Mouse (Mus musculus): ENCODE measurements around the gene Lama4. TPM values are rescaled to one million over a fixed set of nuclear protein-coding genes. Genes with fewer than 3 reads are reported as not detected.

Gene Lama4
- polyA plus RNA-seq, 1 experiment from 2014 or later, result 14.8 TPM

GRCm38 (mm10) chr10:38968326-38969072, 3.2 kb downstream of the Lama4 start:
- no peaks in the 10 kb centered on the region for H3K36me3 ChIP-seq (ENCODE audit: control insufficient read depth, insufficient read depth, low read length)
- ATAC-seq (ENCODE audit: low FRiP score) (no peak), DNase-seq (ENCODE audit: low spot score, missing footprints) (no peak)
- no peak overlapping the region for H3K4me2 ChIP-seq
- no peak overlapping the region for H3K4me3 ChIP-seq (ENCODE audit: low read depth, low read length)
- no peaks in the 10 kb centered on the region for H3K9me3 ChIP-seq (ENCODE audit: control insufficient read depth, low read length)
- 74% methylated on average over 10 of the region's 10 CpGs for WGBS
- no peaks in the 10 kb centered on the region for H3K27me3 ChIP-seq (ENCODE audit: control insufficient read depth, insufficient read depth, low read length)
- peaks cover 6% of the 10 kb centered on the region; the same call in 1 of the 2 replicates for H3K4me1 ChIP-seq (ENCODE audit: control insufficient read depth, insufficient read depth, low read length)
- H3K27ac ChIP-seq (ENCODE audit: low read depth, low read length), result no peak overlapping the region
- no peak overlapping the region for H3K9ac ChIP-seq (ENCODE audit: low read length)

DNA sequence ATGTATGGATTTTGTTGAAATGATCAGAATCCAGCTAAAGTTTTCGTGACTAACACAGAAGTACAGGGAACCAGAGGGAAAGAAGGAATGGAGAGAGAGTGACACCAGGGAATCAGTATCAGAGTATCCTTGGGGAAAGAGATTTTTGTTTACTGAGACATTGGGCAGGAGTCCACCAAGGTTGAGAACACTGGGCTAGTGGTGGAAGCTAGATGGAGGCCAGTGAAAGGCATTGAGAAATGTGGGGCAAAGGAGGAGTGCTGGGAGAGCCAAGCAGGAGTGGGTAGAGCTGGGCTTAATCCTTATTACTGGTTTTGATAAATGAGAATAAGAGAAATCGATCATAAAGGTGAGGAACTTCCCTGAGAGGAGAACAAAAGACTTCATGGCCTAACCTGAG, 4.2 kb downstream of the Lama4 start:
- Histone ChIP-seq H3K4me3 (ENCODE audit: low read depth, low read length) (no peak overlapping the region), H3K27ac (ENCODE audit: low read depth, low read length) (no peak overlapping the region), H3K4me2 (no peak overlapping the region), H3K9ac (ENCODE audit: low read length) (no peak overlapping the region), H3K4me1 (ENCODE audit: control insufficient read depth, insufficient read depth, low read length) (peaks cover 6% of the 10 kb centered on the region; the same call in 1 of the 2 replicates), H3K27me3 (ENCODE audit: control insufficient read depth, insufficient read depth, low read length) (no peaks in the 10 kb centered on the region), H3K9me3 (ENCODE audit: control insufficient read depth, low read length) (no peaks in the 10 kb centered on the region), H3K36me3 (ENCODE audit: control insufficient read depth, insufficient read depth, low read length) (no peaks in the 10 kb centered on the region)
- ATAC-seq (ENCODE audit: low FRiP score) (no peak), DNase-seq (ENCODE audit: low spot score, missing footprints) (no peak)
- 92% methylated on average over 2 of the region's 2 CpGs for WGBS

DNA sequence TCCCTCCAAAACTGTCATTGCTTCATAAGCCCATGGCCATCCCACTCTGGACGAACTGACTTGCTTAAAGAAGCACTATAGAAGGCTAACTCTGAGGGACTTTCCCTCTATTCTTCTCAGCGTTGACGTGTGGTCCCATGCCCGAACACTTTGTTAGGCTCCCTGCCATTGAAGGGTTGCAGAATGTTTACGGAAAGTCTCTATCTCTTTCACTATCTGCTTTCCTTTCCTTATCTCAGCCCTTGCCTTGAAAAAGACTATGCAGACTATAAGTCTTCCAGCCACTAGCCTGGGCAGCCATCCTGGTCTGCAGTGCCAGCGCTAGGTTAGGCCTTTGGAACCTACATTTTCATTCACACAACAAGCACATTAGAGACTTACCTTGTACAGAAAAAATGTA, 4.7 kb downstream of the Lama4 start:
- H3K9ac ChIP-seq (ENCODE audit: low read length), result no peak overlapping the region
- WGBS, result 87% methylated on average over 6 of the region's 6 CpGs
- no peaks in the 10 kb centered on the region for H3K27me3 ChIP-seq (ENCODE audit: control insufficient read depth, insufficient read depth, low read length)
- DNase-seq (ENCODE audit: low spot score, missing footprints), result no peak
- H3K36me3 ChIP-seq (ENCODE audit: control insufficient read depth, insufficient read depth, low read length), result no peaks in the 10 kb centered on the region
- no peak overlapping the region for H3K4me3 ChIP-seq (ENCODE audit: low read depth, low read length)
- ATAC-seq (ENCODE audit: low FRiP score), result no peak
- H3K27ac ChIP-seq (ENCODE audit: low read depth, low read length), result no peak overlapping the region
- H3K4me2 ChIP-seq, result no peak overlapping the region
- no peaks in the 10 kb centered on the region for H3K9me3 ChIP-seq (ENCODE audit: control insufficient read depth, low read length)
- H3K4me1 ChIP-seq (ENCODE audit: control insufficient read depth, insufficient read depth, low read length), result peaks cover 6% of the 10 kb centered on the region; the same call in 1 of the 2 replicates

DNA sequence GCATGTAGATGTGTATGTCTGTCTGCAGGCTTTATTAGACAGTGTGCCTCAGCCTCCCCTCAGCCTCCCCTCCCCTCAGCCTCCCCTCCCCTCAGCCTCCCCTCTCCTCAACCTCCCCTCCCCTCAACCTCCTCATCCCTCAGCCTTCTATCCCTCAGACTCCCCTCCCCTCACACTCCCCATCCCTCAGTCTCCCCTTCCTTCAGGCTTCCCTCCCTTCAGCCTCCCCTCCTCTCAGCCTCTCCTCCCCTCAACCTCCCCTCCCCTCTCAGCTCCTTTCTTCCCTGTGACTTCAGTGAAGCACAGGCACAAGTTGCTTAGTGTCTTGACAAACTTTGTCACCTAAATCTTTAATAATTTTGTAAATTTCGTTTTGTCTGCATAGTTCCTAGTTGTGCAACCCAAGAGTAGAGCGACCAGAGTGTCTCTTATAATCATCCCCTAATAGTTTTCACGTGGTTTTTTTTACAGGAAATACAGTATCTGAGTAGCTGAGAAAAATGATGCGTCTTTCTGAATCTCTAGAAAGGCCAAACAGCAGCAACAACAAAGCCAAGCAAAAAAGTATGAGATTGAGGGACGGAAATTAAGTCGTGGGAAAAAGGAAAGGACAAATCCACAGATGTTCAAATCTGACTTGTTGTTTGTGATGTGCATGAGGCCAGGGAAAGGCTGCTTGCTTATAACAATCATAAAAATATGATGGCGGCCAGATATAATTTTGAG, 7.1 kb downstream of the Lama4 start:
- Histone ChIP-seq H3K4me3 (ENCODE audit: low read depth, low read length) (no peak overlapping the region), H3K27me3 (ENCODE audit: control insufficient read depth, insufficient read depth, low read length) (no peaks in the 10 kb centered on the region), H3K27ac (ENCODE audit: low read depth, low read length) (no peak overlapping the region), H3K9me3 (ENCODE audit: control insufficient read depth, low read length) (no peaks in the 10 kb centered on the region), H3K9ac (ENCODE audit: low read length) (no peak overlapping the region), H3K4me2 (no peak overlapping the region), H3K36me3 (ENCODE audit: control insufficient read depth, insufficient read depth, low read length) (no peaks in the 10 kb centered on the region), H3K4me1 (ENCODE audit: control insufficient read depth, insufficient read depth, low read length) (no peaks in the 10 kb centered on the region)
- peak; percentile 79 for DNase-seq (ENCODE audit: low spot score, missing footprints)
- WGBS, result 70% methylated on average over 7 of the region's 7 CpGs
- no peak for ATAC-seq (ENCODE audit: low FRiP score)

DNA sequence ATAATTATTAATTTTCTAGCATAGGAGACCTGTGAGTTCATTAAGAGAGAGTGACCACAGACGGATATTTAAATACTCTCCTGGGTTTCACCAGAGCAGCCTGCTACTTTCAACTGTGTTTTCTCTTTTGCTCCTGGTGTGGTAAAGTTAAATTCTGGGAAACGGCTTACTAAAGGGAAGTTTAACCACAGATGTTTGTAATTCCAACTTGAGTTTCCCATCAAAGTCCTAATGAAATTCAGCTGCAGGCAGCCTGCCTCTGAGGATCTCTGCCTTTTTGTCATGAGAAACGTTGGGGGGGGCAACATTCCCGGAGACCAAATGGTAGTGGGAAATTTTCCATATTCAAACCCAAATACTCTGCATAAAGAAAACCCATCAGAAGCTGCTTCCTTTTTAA, 7.7 kb downstream of the Lama4 start:
- Histone ChIP-seq H3K4me1 (ENCODE audit: control insufficient read depth, insufficient read depth, low read length) (no peaks in the 10 kb centered on the region), H3K27ac (ENCODE audit: low read depth, low read length) (no peak overlapping the region), H3K36me3 (ENCODE audit: control insufficient read depth, insufficient read depth, low read length) (no peaks in the 10 kb centered on the region), H3K9ac (ENCODE audit: low read length) (no peak overlapping the region), H3K9me3 (ENCODE audit: control insufficient read depth, low read length) (no peaks in the 10 kb centered on the region), H3K27me3 (ENCODE audit: control insufficient read depth, insufficient read depth, low read length) (no peaks in the 10 kb centered on the region), H3K4me3 (ENCODE audit: low read depth, low read length) (no peak overlapping the region), H3K4me2 (no peak overlapping the region)
- DNase-seq (ENCODE audit: low spot score, missing footprints), result no peak
- WGBS, result 68% methylated on average over 4 of the region's 4 CpGs
- ATAC-seq (ENCODE audit: low FRiP score), result no peak

- H3K27me3 ChIP-seq (ENCODE audit: control insufficient read depth, insufficient read depth, low read length), result no peaks in the 10 kb centered on the region
- 76% methylated on average over 1 of the region's 1 CpGs for WGBS
- no peaks in the 10 kb centered on the region for H3K9me3 ChIP-seq (ENCODE audit: control insufficient read depth, low read length)
- H3K9ac ChIP-seq (ENCODE audit: low read length), result no peak overlapping the region
- no peaks in the 10 kb centered on the region for H3K4me1 ChIP-seq (ENCODE audit: control insufficient read depth, insufficient read depth, low read length)
- H3K27ac ChIP-seq (ENCODE audit: low read depth, low read length), result no peak overlapping the region
- no peak overlapping the region for H3K4me3 ChIP-seq (ENCODE audit: low read depth, low read length)
- H3K4me2 ChIP-seq, result no peak overlapping the region
- H3K36me3 ChIP-seq (ENCODE audit: control insufficient read depth, insufficient read depth, low read length), result no peaks in the 10 kb centered on the region
- DNase-seq (ENCODE audit: low spot score, missing footprints) (peak; percentile 8), ATAC-seq (ENCODE audit: low FRiP score) (no peak)
Measured at GRCm38 (mm10) chr10:38978195-38978594, 12.9 kb downstream of the Lama4 start.

DNA sequence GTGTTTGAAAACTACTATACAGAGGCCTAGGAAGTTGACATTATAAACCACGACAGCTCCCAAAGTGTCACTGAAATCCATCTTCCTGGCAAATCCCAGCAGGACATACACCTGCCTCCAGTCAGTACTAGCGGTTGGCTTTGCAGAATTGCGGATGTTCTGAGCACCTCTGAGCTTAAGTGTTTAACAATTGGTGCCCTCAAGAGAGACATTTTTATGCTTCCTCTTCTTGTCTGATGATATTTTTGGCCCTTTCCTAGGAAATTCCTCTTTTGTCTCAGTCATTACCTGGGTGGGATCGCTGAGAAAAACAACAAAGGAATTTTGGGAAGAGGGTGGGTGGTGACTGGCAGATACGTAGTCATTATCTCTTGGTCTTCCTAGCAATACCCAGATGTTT, 14.4 kb downstream of the Lama4 start:
- Histone ChIP-seq H3K4me1 (ENCODE audit: control insufficient read depth, insufficient read depth, low read length) (peaks cover 3% of the 10 kb centered on the region; the same call in 1 of the 2 replicates), H3K4me3 (ENCODE audit: low read depth, low read length) (no peak overlapping the region), H3K9me3 (ENCODE audit: control insufficient read depth, low read length) (no peaks in the 10 kb centered on the region), H3K4me2 (no peak overlapping the region), H3K36me3 (ENCODE audit: control insufficient read depth, insufficient read depth, low read length) (no peaks in the 10 kb centered on the region), H3K27me3 (ENCODE audit: control insufficient read depth, insufficient read depth, low read length) (no peaks in the 10 kb centered on the region), H3K27ac (ENCODE audit: low read depth, low read length) (no peak overlapping the region), H3K9ac (ENCODE audit: low read length) (no peak overlapping the region)
- 85% methylated on average over 5 of the region's 5 CpGs for WGBS
- ATAC-seq (ENCODE audit: low FRiP score) (no peak), DNase-seq (ENCODE audit: low spot score, missing footprints) (no peak)

GRCm38 (mm10) chr10:38980980-38981379, 15.7 kb downstream of the Lama4 start:
- H3K36me3 ChIP-seq (ENCODE audit: control insufficient read depth, insufficient read depth, low read length), result no peaks in the 10 kb centered on the region
- peaks cover 3% of the 10 kb centered on the region; the same call in 1 of the 2 replicates for H3K4me1 ChIP-seq (ENCODE audit: control insufficient read depth, insufficient read depth, low read length)
- no peak overlapping the region for H3K4me2 ChIP-seq
- no peaks in the 10 kb centered on the region for H3K9me3 ChIP-seq (ENCODE audit: control insufficient read depth, low read length)
- 82% methylated on average over 3 of the region's 3 CpGs for WGBS
- H3K27me3 ChIP-seq (ENCODE audit: control insufficient read depth, insufficient read depth, low read length), result no peaks in the 10 kb centered on the region
- no peak overlapping the region for H3K4me3 ChIP-seq (ENCODE audit: low read depth, low read length)
- no peak overlapping the region for H3K27ac ChIP-seq (ENCODE audit: low read depth, low read length)
- ATAC-seq (ENCODE audit: low FRiP score) (no peak), DNase-seq (ENCODE audit: low spot score, missing footprints) (peak; percentile 39)
- H3K9ac ChIP-seq (ENCODE audit: low read length), result no peak overlapping the region

- Histone ChIP-seq H3K4me1 (ENCODE audit: control insufficient read depth, insufficient read depth, low read length) (peaks cover 3% of the 10 kb centered on the region; the same call in 1 of the 2 replicates), H3K4me3 (ENCODE audit: low read depth, low read length) (no peak overlapping the region), H3K27ac (ENCODE audit: low read depth, low read length) (no peak overlapping the region), H3K27me3 (ENCODE audit: control insufficient read depth, insufficient read depth, low read length) (no peaks in the 10 kb centered on the region), H3K36me3 (ENCODE audit: control insufficient read depth, insufficient read depth, low read length) (no peaks in the 10 kb centered on the region), H3K9ac (ENCODE audit: low read length) (no peak overlapping the region), H3K9me3 (ENCODE audit: control insufficient read depth, low read length) (no peaks in the 10 kb centered on the region), H3K4me2 (no peak overlapping the region)
- ATAC-seq (ENCODE audit: low FRiP score) (0 out of 2 replicates have a peak, but pooled peaks have one; percentile 50), DNase-seq (ENCODE audit: low spot score, missing footprints) (no peak)
- WGBS, result 70% methylated on average over 4 of the region's 4 CpGs
Measured at GRCm38 (mm10) chr10:38984358-38985075, 19.2 kb downstream of the Lama4 start.
